Mouse (Mus musculus) granulocyte monocyte progenitor cell, adult 5-6 weeks (primary cell): ENCODE results near the gene Mettl6. TPM values are rescaled to one million over a fixed set of nuclear protein-coding genes. Genes with fewer than 3 reads are reported as not detected.
A peak's percentile ranks its signal among the peaks of the same experiment; 100 is the strongest.

Experiments used
- ATAC-seq: replicated peaks from 2 replicates; pipeline ENCODE4 v1.8.0; 2016; ENCODE audit warnings: mild to moderate bottlenecking, moderate TSS enrichment, inconsistent platforms; ENCODE audit not compliant: poor library complexity, severe bottlenecking
- total RNA-seq, 2 experiments: library from RNA; stranded (forward) in 1 of 2; stranded (reverse) in 1 of 2; fragments of 200-712, 200-1000 nt in 1 of 2; fragments of >200 nt in 1 of 2; fragmentation: Nextera tagmentation in 1 of 2; gene quantifications; 2 replicates each; pipeline ENCODE4 v1.2.3; 2014 to 2017

The Mettl6 gene
- total RNA-seq (2014; fragmentation: Nextera tagmentation), result 62.4 and 64.9 TPM in 2 replicates
- total RNA-seq (2017), result 110 and 131 TPM in 2 replicates

DNA sequence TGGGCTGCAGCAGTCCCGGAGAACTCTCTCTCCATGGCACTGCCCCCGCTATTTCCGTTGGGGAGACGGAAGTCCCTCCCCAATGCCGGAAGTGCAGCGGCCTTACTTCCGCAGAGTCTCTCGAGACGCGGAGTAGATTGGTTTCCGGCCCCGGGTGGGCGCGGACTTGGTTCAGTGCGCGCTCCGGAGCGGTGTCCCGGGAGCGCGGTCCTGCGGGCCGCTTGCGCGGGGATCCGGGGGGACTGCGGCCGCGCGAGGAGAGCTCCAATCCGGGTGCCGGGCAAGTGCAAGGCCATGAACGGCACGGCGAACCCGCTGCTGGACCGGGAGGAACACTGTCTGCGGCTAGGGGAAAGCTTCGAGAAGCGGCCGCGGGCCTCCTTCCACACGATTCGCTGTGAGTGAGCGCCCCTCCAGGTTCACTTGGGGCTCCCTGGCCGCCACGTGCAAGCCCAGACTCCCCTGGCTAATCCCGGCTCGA, at the start of gene Mettl6:
Gene Mettl6 (minus strand): TSS at position 66 of the 481 bp plus-strand sequence.
- peak; percentile 84 for ATAC-seq

- no peak for ATAC-seq
These were observed 49.1 kb upstream of the Mettl6 start for GRCm38 (mm10) chr14:31543885-31544442.

DNA sequence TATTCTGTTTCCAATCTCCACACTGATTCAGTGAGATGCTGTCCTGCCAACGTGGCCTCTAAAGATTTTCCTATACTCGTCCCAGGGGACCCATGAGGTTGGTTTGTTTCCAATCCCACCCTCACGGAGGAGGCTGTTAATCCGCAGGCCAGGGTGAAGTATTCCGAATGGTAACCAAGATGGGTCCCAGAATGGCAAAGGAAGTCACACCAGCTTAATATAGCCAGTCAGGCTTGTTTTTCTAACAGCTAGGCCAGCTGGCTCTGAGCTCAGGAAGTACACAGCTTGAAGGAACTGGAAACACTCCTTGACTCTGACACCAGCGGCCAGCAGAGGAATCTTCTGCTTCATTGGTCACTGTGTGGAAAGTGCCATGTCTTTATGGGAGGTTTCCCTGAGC, 42.5 kb upstream of the Mettl6 start:
- 0 out of 2 replicates have a peak, but pooled peaks have one; percentile 25 for ATAC-seq

DNA sequence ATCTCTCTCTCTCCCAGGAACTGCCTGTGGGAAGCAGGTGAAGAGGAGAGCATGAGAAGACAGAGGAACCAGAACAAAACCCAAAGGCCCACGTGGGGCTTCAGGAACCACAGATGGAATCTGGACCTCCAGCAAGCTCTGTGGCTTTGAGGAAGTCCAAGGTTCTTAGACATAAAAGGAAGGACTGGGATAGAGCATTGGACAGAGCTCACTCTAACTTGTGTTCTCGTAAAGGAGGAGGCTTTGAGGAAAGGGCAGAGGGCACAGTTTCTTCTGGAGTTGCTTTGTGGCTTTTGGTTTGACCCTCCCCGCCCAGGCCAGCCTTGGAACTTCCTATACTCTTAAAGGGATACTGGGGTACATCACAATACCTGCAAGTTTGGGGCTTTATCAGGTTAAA, 37.8 kb upstream of the Mettl6 start:
- 0 out of 2 replicates have a peak, but pooled peaks have one; percentile 26 for ATAC-seq

DNA sequence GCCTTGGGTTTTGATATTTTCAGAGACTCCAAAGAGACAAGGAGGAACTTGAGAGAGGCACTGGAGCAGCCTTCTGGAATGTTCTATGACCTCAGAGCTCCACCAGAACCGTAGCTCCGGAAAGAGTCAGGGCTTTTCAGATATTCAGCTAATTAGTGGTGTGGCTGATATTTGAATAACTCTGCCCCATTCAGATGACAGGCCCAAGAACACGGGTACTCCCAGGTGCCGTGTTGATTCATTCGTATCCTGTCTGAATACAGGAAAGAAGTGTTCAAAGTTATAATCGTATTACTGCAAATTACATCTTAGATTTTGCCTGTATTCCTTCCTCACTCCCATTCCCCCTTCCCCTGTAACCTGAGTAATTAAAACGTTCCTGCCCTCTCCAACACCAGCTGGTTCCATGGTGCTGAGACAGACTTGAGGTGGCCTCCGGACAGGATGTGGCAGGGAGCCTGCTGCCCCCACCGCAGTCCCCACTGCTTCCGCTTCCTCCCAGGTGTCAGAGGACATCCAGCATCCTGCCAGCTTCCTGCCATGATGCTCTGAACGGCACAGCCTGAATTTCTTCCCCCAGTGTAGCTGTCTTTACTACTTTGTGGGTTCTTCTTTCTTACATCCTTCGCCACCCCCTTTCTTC, 36.8 kb upstream of the Mettl6 start:
- peak; percentile 97 for ATAC-seq

GRCm38 (mm10) chr14:31530847-31531246, 36.0 kb upstream of the Mettl6 start:
- peak; percentile 28; the same call in 1 of the 2 replicates for ATAC-seq

- no peak for ATAC-seq
These were observed 30.4 kb upstream of the Mettl6 start for GRCm38 (mm10) chr14:31525040-31525810.

DNA sequence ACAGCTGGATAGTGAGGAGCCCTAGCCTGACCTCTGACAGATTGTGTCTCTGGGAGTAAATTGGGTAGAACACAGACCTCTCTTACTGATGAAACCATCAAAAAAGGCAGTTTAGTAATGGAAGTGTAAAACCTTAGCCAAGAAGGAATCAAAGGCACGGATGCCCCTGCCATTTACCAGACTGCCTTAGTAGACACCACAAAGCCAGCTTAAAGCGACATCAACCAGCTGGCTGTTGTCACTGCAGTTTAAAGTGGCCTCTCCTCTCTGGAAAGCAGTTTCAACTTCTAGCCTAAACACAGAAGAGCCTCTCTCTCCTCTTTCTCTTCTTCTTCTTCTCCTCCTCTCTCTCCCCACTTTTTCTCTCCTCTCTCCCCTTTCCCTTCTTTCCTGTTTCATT, 26.5 kb upstream of the Mettl6 start:
- ATAC-seq, result no peak

- ATAC-seq, result no peak
These were observed 24.3 kb upstream of the Mettl6 start for GRCm38 (mm10) chr14:31519165-31519564.

DNA sequence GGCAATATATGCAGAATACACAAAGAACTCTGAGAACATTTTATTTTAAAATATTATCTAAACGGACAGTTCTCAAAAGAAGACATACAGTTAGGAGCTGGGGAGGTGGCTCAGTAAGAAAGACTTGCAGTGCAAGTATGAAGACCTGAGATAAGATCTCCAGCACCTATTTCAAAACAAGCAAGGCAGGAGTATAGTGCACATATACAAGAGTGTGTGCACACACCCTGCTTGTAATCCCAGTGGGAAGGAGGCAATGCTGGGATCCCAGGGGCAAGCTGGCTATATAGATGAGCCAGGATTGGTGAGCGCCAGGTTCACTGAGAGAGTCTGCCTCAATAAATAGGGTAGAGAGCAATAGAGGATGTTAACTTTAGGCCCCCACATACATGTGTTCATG, 21.1 kb upstream of the Mettl6 start:
- no peak for ATAC-seq

- no peak for ATAC-seq
These were observed 15.5 kb upstream of the Mettl6 start for GRCm38 (mm10) chr14:31510322-31510721.

DNA sequence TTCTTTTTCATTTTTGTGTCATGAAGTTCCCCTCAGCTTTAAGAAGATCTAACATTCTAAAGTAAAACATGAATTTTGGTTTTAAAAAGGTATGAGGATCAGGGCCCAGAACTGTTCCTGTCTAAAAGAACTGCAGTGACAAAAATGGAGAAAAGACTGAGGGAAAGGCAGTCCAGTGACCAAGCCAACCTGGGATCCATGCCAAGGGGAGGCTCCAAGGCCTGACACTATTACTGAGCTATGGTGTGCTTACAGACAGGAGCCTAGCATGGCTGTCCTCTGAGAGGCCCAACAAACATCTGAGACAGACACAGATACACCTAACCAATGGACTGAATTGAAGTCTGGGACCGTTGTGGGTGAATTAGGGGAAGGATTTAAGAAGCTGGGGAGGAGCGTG, 15.1 kb upstream of the Mettl6 start:
- no peak for ATAC-seq

- no peak for ATAC-seq
These were observed 11.6 kb upstream of the Mettl6 start for GRCm38 (mm10) chr14:31506456-31506855.

DNA sequence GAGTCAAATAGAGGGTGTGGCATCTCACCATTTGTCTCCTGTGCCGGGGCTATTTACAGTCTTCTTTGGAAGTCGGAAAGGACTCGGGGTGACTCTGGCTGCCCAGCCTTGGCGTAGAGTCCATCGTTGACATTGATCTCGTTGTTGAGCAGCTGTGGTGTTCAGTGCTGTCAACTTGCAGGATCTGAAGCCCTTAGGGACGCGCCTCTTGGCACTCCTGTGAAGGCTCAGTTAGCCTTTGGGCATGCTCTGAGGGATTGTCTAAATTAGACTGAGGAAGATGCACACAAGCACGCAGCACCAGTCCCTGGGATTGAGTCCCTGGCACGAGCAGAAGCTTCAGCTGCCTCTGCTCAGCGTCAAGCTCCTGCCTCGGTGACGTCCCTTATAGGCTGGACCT, 8.6 kb upstream of the Mettl6 start:
- no peak for ATAC-seq

GRCm38 (mm10) chr14:31499526-31499925, 4.7 kb upstream of the Mettl6 start:
- ATAC-seq, result no peak

GRCm38 (mm10) chr14:31496241-31496646, 1.4 kb upstream of the Mettl6 start:
- peak; percentile 63 for ATAC-seq

- no peak for ATAC-seq
These were observed 698 bp upstream of the Mettl6 start for GRCm38 (mm10) chr14:31495538-31495937.

GRCm38 (mm10) chr14:31494349-31494974, 378 bp downstream of the Mettl6 start, which contains the start of gene Eaf1:
TSS of gene Eaf1 (plus strand) at chr14:31494399.
- peak; percentile 60 for ATAC-seq

- ATAC-seq, result peak; percentile 23; the same call in 1 of the 2 replicates
These were observed 939 bp downstream of the Mettl6 start for GRCm38 (mm10) chr14:31493901-31494300.

GRCm38 (mm10) chr14:31488055-31488454, 6.8 kb downstream of the Mettl6 start:
- no peak for ATAC-seq

GRCm38 (mm10) chr14:31486465-31486864, 8.4 kb downstream of the Mettl6 start:
- ATAC-seq, result no peak
